Comparison of ENCODE assay signal across 8 mouse cellular contexts in genomic region chr10:126984189-126985004, GRCm38 (mm10). TPM values are rescaled to one million over a fixed set of nuclear protein-coding genes. Genes with fewer than 3 reads are reported as not detected.
DNase-seq lines count a peak whose midpoint lies in the region; ATAC-seq and TF ChIP-seq lines count a peak whose summit lies in the region.

No protein-coding gene starts in this region.

- TF ChIP-seq POLR2A in liver, adult 2 months (IDR thresholded peaks at IDR 0.05; ENCODE audit: extremely low read depth, insufficient read depth, low read length), result no peak

- no peaks in the 10 kb centered on the region for H3K27me3 ChIP-seq in liver, adult 2 months (ENCODE audit: control insufficient read depth, insufficient read depth, low read length)
- no peaks in the 10 kb centered on the region for H3K27me3 ChIP-seq in forebrain, postnatal 0 days (ENCODE audit: insufficient read depth, low read length)
- H3K27me3 ChIP-seq in midbrain, embryonic 16.5 days (ENCODE audit: control insufficient read depth, insufficient read depth, low read depth, low read length), result no peaks in the 10 kb centered on the region

- peaks cover 85% of the 10 kb centered on the region for H3K79me2 ChIP-seq in liver, adult 2 months (ENCODE audit: control insufficient read depth, insufficient read depth, low read length)

- H3K9me3 ChIP-seq in forebrain, postnatal 0 days (ENCODE audit: low read length), result no peaks in the 10 kb centered on the region
- no peaks in the 10 kb centered on the region for H3K9me3 ChIP-seq in midbrain, embryonic 16.5 days (replicated peaks; ENCODE audit: control insufficient read depth, low read length, poor library complexity, severe bottlenecking)

- 12% methylated on average over 5 of the region's 5 CpGs for WGBS in liver, adult 2 months
- 18% methylated on average over 5 of the region's 5 CpGs for WGBS in forebrain, postnatal 0 days
- 23% methylated on average over 5 of the region's 5 CpGs for WGBS in midbrain, embryonic 16.5 days

- H3K36me3 ChIP-seq in liver, adult 2 months (ENCODE audit: control insufficient read depth, insufficient read depth, low read length), result no peaks in the 10 kb centered on the region
- H3K36me3 ChIP-seq in forebrain, postnatal 0 days (ENCODE audit: insufficient read depth), result no peaks in the 10 kb centered on the region
- H3K36me3 ChIP-seq in midbrain, embryonic 16.5 days (ENCODE audit: control insufficient read depth, insufficient read depth, low read length), result no peaks in the 10 kb centered on the region

- no peak overlapping the region for H3K4me3 ChIP-seq in liver, adult 2 months (ENCODE audit: insufficient read depth, low read depth, low read length)
- H3K4me3 ChIP-seq in forebrain, postnatal 0 days (ENCODE audit: low read depth, low read length), result no peak overlapping the region
- H3K4me3 ChIP-seq in midbrain, embryonic 16.5 days (ENCODE audit: low read depth, low read length), result no peak overlapping the region

- TF ChIP-seq CTCF in liver, adult 2 months (IDR thresholded peaks at IDR 0.05; ENCODE audit: low read depth, low read length), result no peak
- TF ChIP-seq CTCF in forebrain, postnatal 0 days (IDR thresholded peaks at IDR 0.05; ENCODE audit: low read depth), result 0 out of 2 replicates have a peak, but pooled peaks have one; percentile 5

- no peak overlapping the region for H3K9ac ChIP-seq in liver, adult 2 months (ENCODE audit: low read depth, low read length)
- peak overlapping the region; percentile 14; the same call in 1 of the 2 replicates for H3K9ac ChIP-seq in forebrain, postnatal 0 days
- no peak overlapping the region for H3K9ac ChIP-seq in midbrain, embryonic 16.5 days (ENCODE audit: low read depth, low read length)

- 0 out of 2 replicates have a peak overlapping the region, but pooled peaks have one; percentile 6 for H3K4me2 ChIP-seq in forebrain, postnatal 0 days (ENCODE audit: low read depth)
- no peak overlapping the region for H3K4me2 ChIP-seq in midbrain, embryonic 16.5 days (ENCODE audit: low read length)

- ATAC-seq in forebrain, postnatal 0 days, result no peak
- ATAC-seq in midbrain, embryonic 16.5 days, result no peak

- peak; percentile 58 for DNase-seq in liver, adult 2 months (ENCODE audit: extremely low read depth, low read depth, low spot score)
- no peak for DNase-seq in liver
- peak; percentile 92 for DNase-seq in cerebellum, adult 11-12 months
- peak; percentile 35 for DNase-seq in forebrain, postnatal 0 days
- DNase-seq in kidney, adult 11 months, result peak; percentile 69
- no peak for DNase-seq in spleen, adult 12 weeks (ENCODE audit: low spot score)
- no peak for DNase-seq in urinary bladder, postnatal 10 days (ENCODE audit: low spot score)

- peak overlapping the region; percentile 7; the same call in 1 of the 2 replicates for H3K27ac ChIP-seq in liver, adult 2 months (replicated peaks; ENCODE audit: insufficient read depth, low read depth, low read length)
- peak overlapping the region; percentile 29; the same call in 1 of the 2 replicates for H3K27ac ChIP-seq in forebrain, postnatal 0 days (ENCODE audit: low read depth, low read length)
- peak overlapping the region; percentile 23; the same call in 1 of the 2 replicates for H3K27ac ChIP-seq in midbrain, embryonic 16.5 days (ENCODE audit: low read length)

- peaks cover 60% of the 10 kb centered on the region for H3K4me1 ChIP-seq in liver, adult 2 months (ENCODE audit: control insufficient read depth, insufficient read depth, low read length)
- peaks cover 42% of the 10 kb centered on the region for H3K4me1 ChIP-seq in forebrain, postnatal 0 days (ENCODE audit: insufficient read depth)
- H3K4me1 ChIP-seq in midbrain, embryonic 16.5 days (ENCODE audit: control insufficient read depth, insufficient read depth, low read length), result peaks cover 65% of the 10 kb centered on the region

RNA-seq across cellular contexts. Expression of gene Ctdsp2, which starts 5.9 kb away (rescaled TPM):
- total RNA-seq in liver, adult 2 months (2014; rRNA removed), result 18.4 and 25.7 TPM in 2 replicates
- polyA plus RNA-seq in liver, adult 2 months (2012; rRNA removed), result 23.1 and 29.3 TPM in 2 replicates
- 45.9 and 56.0 TPM in 2 replicates for total RNA-seq in forebrain, postnatal 0 days (2014; rRNA removed)
- 12.8 and 14.4 TPM in 2 replicates for polyA plus RNA-seq in forebrain, postnatal 0 days (2015; fragmentation: Nextera tagmentation; extraction: Ambion mirVana)
- 12.0 and 13.5 TPM in 2 replicates for polyA plus RNA-seq in midbrain, embryonic 16.5 days (2015; fragmentation: Nextera tagmentation; extraction: Ambion mirVana)

RNA-seq across cellular contexts. Expression of gene Avil, which starts 16.1 kb away (rescaled TPM):
- 0.09 and 0.20 TPM in 2 replicates for total RNA-seq in liver, adult 2 months (2014; rRNA removed)
- polyA plus RNA-seq in liver, adult 2 months (2012; rRNA removed), result 0.06 TPM in 1 of 2 replicates, not detected in the other
- 0.08 and 0.67 TPM in 2 replicates for total RNA-seq in forebrain, postnatal 0 days (2014; rRNA removed)
- 0.18 and 0.24 TPM in 2 replicates for polyA plus RNA-seq in forebrain, postnatal 0 days (2015; fragmentation: Nextera tagmentation; extraction: Ambion mirVana)
- 1.7 and 2.8 TPM in 2 replicates for polyA plus RNA-seq in midbrain, embryonic 16.5 days (2015; fragmentation: Nextera tagmentation; extraction: Ambion mirVana)

RNA-seq across cellular contexts. Expression of gene Tsfm, which starts 46.2 kb away (rescaled TPM):
- total RNA-seq in liver, adult 2 months (2014; rRNA removed), result 21.6 and 26.3 TPM in 2 replicates
- polyA plus RNA-seq in liver, adult 2 months (2012; rRNA removed), result 17.4 and 18.2 TPM in 2 replicates
- total RNA-seq in forebrain, postnatal 0 days (2014; rRNA removed), result 39.2 and 55.6 TPM in 2 replicates
- polyA plus RNA-seq in forebrain, postnatal 0 days (2015; fragmentation: Nextera tagmentation; extraction: Ambion mirVana), result 45.8 and 52.1 TPM in 2 replicates
- polyA plus RNA-seq in midbrain, embryonic 16.5 days (2015; fragmentation: Nextera tagmentation; extraction: Ambion mirVana), result 61.4 and 67.7 TPM in 2 replicates

RNA-seq across cellular contexts. Expression of gene Mettl1, which starts 56.8 kb away (rescaled TPM):
- 5.2 and 6.1 TPM in 2 replicates for total RNA-seq in liver, adult 2 months (2014; rRNA removed)
- polyA plus RNA-seq in liver, adult 2 months (2012; rRNA removed), result 9.1 and 17.9 TPM in 2 replicates
- total RNA-seq in forebrain, postnatal 0 days (2014; rRNA removed), result 9.2 and 10.9 TPM in 2 replicates
- polyA plus RNA-seq in forebrain, postnatal 0 days (2015; fragmentation: Nextera tagmentation; extraction: Ambion mirVana), result 16.1 and 21.0 TPM in 2 replicates
- polyA plus RNA-seq in midbrain, embryonic 16.5 days (2015; fragmentation: Nextera tagmentation; extraction: Ambion mirVana), result 20.1 TPM in 2 replicates

RNA-seq across cellular contexts. Expression of gene Eef1akmt3, which starts 56.9 kb away (rescaled TPM):
- total RNA-seq in liver, adult 2 months (2014; rRNA removed), result not detected in 2 replicates
- 0.09 TPM in 1 of 2 replicates, not detected in the other for polyA plus RNA-seq in liver, adult 2 months (2012; rRNA removed)
- 0.14 TPM in 1 of 2 replicates, not detected in the other for total RNA-seq in forebrain, postnatal 0 days (2014; rRNA removed)
- 0.08 and 0.15 TPM in 2 replicates for polyA plus RNA-seq in forebrain, postnatal 0 days (2015; fragmentation: Nextera tagmentation; extraction: Ambion mirVana)
- 0.21 and 0.22 TPM in 2 replicates for polyA plus RNA-seq in midbrain, embryonic 16.5 days (2015; fragmentation: Nextera tagmentation; extraction: Ambion mirVana)

Comparison
In these comparisons a context has a peak if more than half of its experiments do, and no peak if none do; other contexts are left out.
1. DNase-seq: peak in liver, adult 2 months (single experiment), cerebellum, adult 11-12 months (single experiment), forebrain, postnatal 0 days (single experiment) and kidney, adult 11 months (single experiment); none in liver (single experiment), spleen, adult 12 weeks (single experiment) and urinary bladder, postnatal 10 days (single experiment).
2. Peak in every context shown above with its lines, with median percentiles within 50 percentile points of each other: H3K27ac ChIP-seq.